Mouse (Mus musculus): ENCODE results near the gene Rnf144b. TPM values are rescaled to one million over a fixed set of nuclear protein-coding genes. Genes with fewer than 3 reads are reported as not detected.

The Rnf144b gene
- polyA plus RNA-seq, 1 experiment, result 0.17 TPM

- Histone ChIP-seq H3ac (ENCODE audit: control insufficient read depth, insufficient read length) (no peak overlapping the region), H3K4me2 (ENCODE audit: low read depth) (no peak overlapping the region), H3K27me3 (ENCODE audit: control insufficient read depth, insufficient read depth, insufficient read length) (no peaks in the 10 kb centered on the region), H3K4me3 (no peak overlapping the region), H3K79me2 (ENCODE audit: control insufficient read depth, insufficient read depth) (no peaks in the 10 kb centered on the region), H3K36me3 (ENCODE audit: control insufficient read depth, insufficient read depth) (no peaks in the 10 kb centered on the region)
- TF ChIP-seq TCF3 (IDR thresholded peaks at IDR 0.05; ENCODE audit: insufficient read length, low read depth) (no peak), MYOD1 (IDR thresholded peaks at IDR 0.05; ENCODE audit: control insufficient read depth in 1 of 3, insufficient read length in 2 of 3, low read depth in 2 of 3) (no peak), POLR2A (IDR thresholded peaks at IDR 0.05; ENCODE audit: insufficient read length, low read depth) (no peak), MYOG (IDR thresholded peaks at IDR 0.05; ENCODE audit: control insufficient read depth in 1 of 3, insufficient read depth in 1 of 3, insufficient read length in 2 of 3, low read depth in 2 of 3) (no peak), E2F4 (IDR thresholded peaks at IDR 0.05; ENCODE audit: insufficient read depth) (no peak), REST (IDR thresholded peaks at IDR 0.05; ENCODE audit: insufficient read depth, insufficient read length) (no peak), POLR2AphosphoS2 (IDR thresholded peaks at IDR 0.05; ENCODE audit: insufficient read length, low read depth) (no peak)
Observed at GRCm38 (mm10) chr13:47225802-47226201, 103.3 kb downstream of the Rnf144b start.

GRCm38 (mm10) chr13:47226521-47226920, 104.1 kb downstream of the Rnf144b start:
- no peak overlapping the region for H3K4me3 ChIP-seq
- TF ChIP-seq TCF12 (IDR thresholded peaks at IDR 0.05; ENCODE audit: insufficient read depth, poor library complexity, severe bottlenecking) (no peak), USF1 (IDR thresholded peaks at IDR 0.05; ENCODE audit: low read depth) (no peak), SRF (IDR thresholded peaks at IDR 0.05; ENCODE audit: control insufficient read depth, insufficient read length, low read depth) (no peak), POLR2AphosphoS2 (IDR thresholded peaks at IDR 0.05; ENCODE audit: insufficient read length, low read depth) (no peak), MYOG (IDR thresholded peaks at IDR 0.05; ENCODE audit: control insufficient read depth in 1 of 3, insufficient read depth in 1 of 3, insufficient read length in 2 of 3, low read depth in 2 of 3) (no peak), POLR2A (IDR thresholded peaks at IDR 0.05; ENCODE audit: insufficient read length, low read depth) (no peak), CEBPB (IDR thresholded peaks at IDR 0.05; ENCODE audit: insufficient read depth, poor library complexity, severe bottlenecking) (no peak)
- no peak overlapping the region for H3ac ChIP-seq (ENCODE audit: control insufficient read depth, insufficient read length)

GRCm38 (mm10) chr13:47228201-47228600, 105.7 kb downstream of the Rnf144b start:
- H3ac ChIP-seq (ENCODE audit: control insufficient read depth, insufficient read length), result no peak overlapping the region
- no peak for TF ChIP-seq SRF (IDR thresholded peaks at IDR 0.05; ENCODE audit: control insufficient read depth, insufficient read length, low read depth)
- TF ChIP-seq MYOD1 (IDR thresholded peaks at IDR 0.05; ENCODE audit: control insufficient read depth in 1 of 3, insufficient read length in 2 of 3, low read depth in 2 of 3), result no peak
- no peak for TF ChIP-seq TCF3 (IDR thresholded peaks at IDR 0.05; ENCODE audit: insufficient read length, low read depth)
- TF ChIP-seq MYOG (IDR thresholded peaks at IDR 0.05; ENCODE audit: control insufficient read depth in 1 of 3, insufficient read depth in 1 of 3, insufficient read length in 2 of 3, low read depth in 2 of 3), result no peak
- TF ChIP-seq TCF12 (IDR thresholded peaks at IDR 0.05; ENCODE audit: insufficient read depth, poor library complexity, severe bottlenecking), result no peak
- TF ChIP-seq REST (IDR thresholded peaks at IDR 0.05; ENCODE audit: insufficient read depth, insufficient read length), result no peak
- no peak for TF ChIP-seq POLR2A (IDR thresholded peaks at IDR 0.05; ENCODE audit: insufficient read length, low read depth)
- no peak for TF ChIP-seq USF1 (IDR thresholded peaks at IDR 0.05; ENCODE audit: low read depth)
- no peaks in the 10 kb centered on the region for H3K36me3 ChIP-seq (ENCODE audit: control insufficient read depth, insufficient read depth)
- no peaks in the 10 kb centered on the region for H3K79me2 ChIP-seq (ENCODE audit: control insufficient read depth, insufficient read depth)
- H3K4me2 ChIP-seq (ENCODE audit: low read depth), result no peak overlapping the region
- no peaks in the 10 kb centered on the region for H3K27me3 ChIP-seq (ENCODE audit: control insufficient read depth, insufficient read depth, insufficient read length)
- no peak overlapping the region for H3K4me3 ChIP-seq

More at GRCm38 (mm10) chr13:47226521-47226920, 104.1 kb downstream of the Rnf144b start:
- Histone ChIP-seq H3K27me3 (ENCODE audit: control insufficient read depth, insufficient read depth, insufficient read length) (no peaks in the 10 kb centered on the region), H3K79me2 (ENCODE audit: control insufficient read depth, insufficient read depth) (no peaks in the 10 kb centered on the region), H3K36me3 (ENCODE audit: control insufficient read depth, insufficient read depth) (no peaks in the 10 kb centered on the region), H3K4me2 (ENCODE audit: low read depth) (no peak overlapping the region)

GRCm38 (mm10) chr13:47228626-47229190, 106.3 kb downstream of the Rnf144b start:
- H3K79me2 ChIP-seq (ENCODE audit: control insufficient read depth, insufficient read depth), result no peaks in the 10 kb centered on the region
- no peak overlapping the region for H3K4me2 ChIP-seq (ENCODE audit: low read depth)
- H3K27me3 ChIP-seq (ENCODE audit: control insufficient read depth, insufficient read depth, insufficient read length), result no peaks in the 10 kb centered on the region
- no peaks in the 10 kb centered on the region for H3K36me3 ChIP-seq (ENCODE audit: control insufficient read depth, insufficient read depth)
- TF ChIP-seq MAX (IDR thresholded peaks at IDR 0.05; ENCODE audit: low read depth), result no peak
- H3K4me3 ChIP-seq, result no peak overlapping the region
- H3ac ChIP-seq (ENCODE audit: control insufficient read depth, insufficient read length), result no peak overlapping the region

DNA sequence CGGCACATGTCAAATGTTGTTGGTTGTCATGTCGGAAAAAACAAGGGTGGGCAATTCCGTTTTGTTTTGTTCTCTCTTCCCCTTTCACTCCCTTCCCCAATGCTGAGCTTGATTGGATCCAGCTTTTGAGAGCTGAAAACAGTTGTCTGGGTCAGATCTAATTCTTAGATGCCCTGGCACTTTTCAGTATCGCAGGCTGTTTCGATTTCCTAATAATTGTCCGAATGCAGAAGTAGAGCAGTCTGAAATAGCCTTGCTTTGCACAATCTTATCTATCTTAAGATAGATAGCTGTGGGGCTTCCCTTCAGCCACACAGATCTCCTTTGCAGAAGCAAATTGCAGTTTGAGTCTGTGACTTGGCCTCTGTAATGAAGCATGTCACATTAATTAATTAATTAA, 109.7 kb downstream of the Rnf144b start:
- Histone ChIP-seq H3ac (ENCODE audit: control insufficient read depth, insufficient read length) (no peak overlapping the region), H3K27me3 (ENCODE audit: control insufficient read depth, insufficient read depth, insufficient read length) (no peaks in the 10 kb centered on the region), H3K79me2 (ENCODE audit: control insufficient read depth, insufficient read depth) (no peaks in the 10 kb centered on the region), H3K36me3 (ENCODE audit: control insufficient read depth, insufficient read depth) (no peaks in the 10 kb centered on the region), H3K4me3 (no peak overlapping the region), H3K4me2 (ENCODE audit: low read depth) (no peak overlapping the region)
- TF ChIP-seq TCF3 (IDR thresholded peaks at IDR 0.05; ENCODE audit: insufficient read length, low read depth), result no peak
- no peak for TF ChIP-seq CEBPB (IDR thresholded peaks at IDR 0.05; ENCODE audit: insufficient read depth, poor library complexity, severe bottlenecking)
- TF ChIP-seq TCF12 (IDR thresholded peaks at IDR 0.05; ENCODE audit: insufficient read depth, poor library complexity, severe bottlenecking), result no peak
- no peak for TF ChIP-seq POLR2A (IDR thresholded peaks at IDR 0.05; ENCODE audit: insufficient read length, low read depth)
- no peak for TF ChIP-seq MYOD1 (IDR thresholded peaks at IDR 0.05; ENCODE audit: control insufficient read depth in 1 of 3, insufficient read length in 2 of 3, low read depth in 2 of 3)
- TF ChIP-seq MAX (IDR thresholded peaks at IDR 0.05; ENCODE audit: low read depth), result no peak
- no peak for TF ChIP-seq MYOG (IDR thresholded peaks at IDR 0.05; ENCODE audit: control insufficient read depth in 1 of 3, insufficient read depth in 1 of 3, insufficient read length in 2 of 3, low read depth in 2 of 3)
- no peak for TF ChIP-seq E2F4 (IDR thresholded peaks at IDR 0.05; ENCODE audit: insufficient read depth)
- no peak for TF ChIP-seq USF1 (IDR thresholded peaks at IDR 0.05; ENCODE audit: low read depth)
- TF ChIP-seq SRF (IDR thresholded peaks at IDR 0.05; ENCODE audit: control insufficient read depth, insufficient read length, low read depth), result no peak
- no peak for TF ChIP-seq REST (IDR thresholded peaks at IDR 0.05; ENCODE audit: insufficient read depth, insufficient read length)
- TF ChIP-seq POLR2AphosphoS2 (IDR thresholded peaks at IDR 0.05; ENCODE audit: insufficient read length, low read depth), result no peak
